Mouse (Mus musculus) thymus, postnatal 4 days (tissue): ENCODE measurements around the gene Abcc9.

Experiments used
- DNase-seq: peaks from one replicate; pipeline ENCODE4 v3.0.0; 2021

The Abcc9 gene

GRCm38 (mm10) chr6:142609401-142610373, 92.4 kb downstream of the Abcc9 start:
- DNase-seq, result no peak

GRCm38 (mm10) chr6:142607080-142607479, 95.0 kb downstream of the Abcc9 start:
- no peak for DNase-seq

- no peak for DNase-seq
Measured at GRCm38 (mm10) chr6:142602772-142603171, 99.3 kb downstream of the Abcc9 start.

- peak; percentile 35 for DNase-seq
Measured at GRCm38 (mm10) chr6:142578831-142579230, 123.3 kb downstream of the Abcc9 start.

- no peak for DNase-seq
Measured at GRCm38 (mm10) chr6:142577801-142578200, 124.3 kb downstream of the Abcc9 start.

GRCm38 (mm10) chr6:142572876-142573275, 129.2 kb downstream of the Abcc9 start:
- no peak for DNase-seq

GRCm38 (mm10) chr6:142571629-142572360, 130.3 kb downstream of the Abcc9 start:
- no peak for DNase-seq

GRCm38 (mm10) chr6:142571055-142571618, 131.0 kb downstream of the Abcc9 start, which contains the start of gene Kcnj8:
Gene Kcnj8, minus strand, starts transcription at chr6:142571614.
- DNase-seq, result peak; percentile 69

GRCm38 (mm10) chr6:142570046-142570770, 131.9 kb downstream of the Abcc9 start:
- DNase-seq, result peak; percentile 39

GRCm38 (mm10) chr6:142568713-142569357, 133.3 kb downstream of the Abcc9 start:
- DNase-seq, result no peak

- DNase-seq, result peak; percentile 71
Measured at GRCm38 (mm10) chr6:142567452-142567851, 134.7 kb downstream of the Abcc9 start.

GRCm38 (mm10) chr6:142564746-142565145, 137.4 kb downstream of the Abcc9 start:
- no peak for DNase-seq

GRCm38 (mm10) chr6:142561151-142561550, 141.0 kb downstream of the Abcc9 start:
- DNase-seq, result peak; percentile 45

GRCm38 (mm10) chr6:142558772-142559679, 143.1 kb downstream of the Abcc9 start:
- DNase-seq, result no peak

GRCm38 (mm10) chr6:142558076-142558475, 144.0 kb downstream of the Abcc9 start:
- DNase-seq, result no peak

- DNase-seq, result no peak
Measured at GRCm38 (mm10) chr6:142555988-142556387, 146.1 kb downstream of the Abcc9 start.

GRCm38 (mm10) chr6:142551482-142551881, 150.6 kb downstream of the Abcc9 start:
- DNase-seq, result no peak

GRCm38 (mm10) chr6:142550871-142551270, 151.2 kb downstream of the Abcc9 start:
- DNase-seq, result no peak

GRCm38 (mm10) chr6:142548377-142548776, 153.7 kb downstream of the Abcc9 start:
- DNase-seq, result no peak

GRCm38 (mm10) chr6:142545132-142545531, 157.0 kb downstream of the Abcc9 start:
- DNase-seq, result no peak

- DNase-seq, result no peak
Measured at GRCm38 (mm10) chr6:142543648-142544047, 158.5 kb downstream of the Abcc9 start.
